Mouse (Mus musculus): ENCODE measurements around the gene Sp140.
"Not testable (repeated sequence)": the region's sequence is repeated elsewhere in the genome, so short reads cannot be mapped to it uniquely, and the experiment has no call there.

DNA sequence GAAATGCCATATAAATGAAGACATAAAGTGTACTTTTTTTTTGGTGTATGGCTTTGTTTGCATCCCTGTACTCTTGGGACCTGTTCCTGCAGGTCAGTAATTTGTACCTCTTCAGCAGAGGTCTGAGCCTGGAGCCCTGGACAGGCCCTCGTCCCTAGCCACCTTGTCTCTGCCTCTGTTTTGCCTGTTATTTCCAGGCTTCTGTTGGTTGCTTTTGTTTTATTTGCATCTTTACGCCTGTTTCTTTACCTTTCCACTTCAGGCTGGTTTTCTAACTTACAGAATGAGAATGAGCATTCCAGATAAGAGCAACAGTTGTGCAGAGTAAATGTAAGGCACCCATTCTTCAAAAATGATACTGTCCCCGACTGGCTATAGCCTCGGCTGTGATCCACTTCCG is at the start of gene Sp140:
- not testable (repeated sequence) for TF ChIP-seq ZC3H11A (IDR thresholded peaks at IDR 0.05; ENCODE audit: low read depth, low read length); SIN3A (IDR thresholded peaks at IDR 0.05; ENCODE audit: low read length); CTCF (IDR thresholded peaks at IDR 0.05 in 2 of 3, conservative IDR thresholded peaks at IDR 0.05 in 1 of 3; ENCODE audit: control insufficient read depth in 1 of 3, insufficient read depth in 1 of 3, low read depth in 2 of 3, low read length in 3 of 3, poor library complexity in 1 of 3, severe bottlenecking in 1 of 3); MEF2A (IDR thresholded peaks at IDR 0.05; ENCODE audit: extremely low read depth, insufficient replicate concordance, low read depth, low read length, poor library complexity, severe bottlenecking); TCF12 (IDR thresholded peaks at IDR 0.05; ENCODE audit: low read depth, low read length); MYB (IDR thresholded peaks at IDR 0.05; ENCODE audit: low read depth, low read length); UBTF (IDR thresholded peaks at IDR 0.05; ENCODE audit: borderline replicate concordance, insufficient read depth, low read depth, low read length); ZNF384 (IDR thresholded peaks at IDR 0.05; ENCODE audit: low read depth, low read length); RAD21 (IDR thresholded peaks at IDR 0.05; ENCODE audit: low read depth, low read length); USF2 (IDR thresholded peaks at IDR 0.05; ENCODE audit: borderline replicate concordance in 1 of 2, insufficient read depth in 1 of 2, low read depth in 1 of 2, low read length in 2 of 2)

All from MEL (cell line).